Mouse (Mus musculus) stomach, postnatal 0 days (tissue): Measurements from ENCODE around the gene Islr2.

Source experiments
- CTCF ChIP-seq: IDR thresholded peaks from 2 replicates; pipeline ENCODE4 v1.5.1; 2016; ENCODE audit warnings: antibody characterized with exemption, low read depth, mild to moderate bottlenecking, moderate library complexity
- EP300 ChIP-seq: optimal IDR thresholded peaks from 2 replicates; pipeline ENCODE3; 2016; ENCODE audit warnings: antibody characterized with exemption

- TF ChIP-seq CTCF, result no peak
- no peak for TF ChIP-seq EP300
Measured at GRCm38 (mm10) chr9:58165779-58166178, 38.3 kb downstream of the Islr2 start.
